Mouse (Mus musculus): ENCODE measurements around the gene Fam102b. TPM values are rescaled to one million over a fixed set of nuclear protein-coding genes. Genes with fewer than 3 reads are reported as not detected.
A peak's percentile ranks its signal among the peaks of the same experiment; 100 is the strongest.

Fam102b gene
- polyA plus RNA-seq (2016; fragmentation: Nextera tagmentation; extraction: Ambion mirVana), result 4.4 and 4.9 TPM in 2 replicates

GRCm38 (mm10) chr3:109027515-109027987, at the start of gene Fam102b:
TSS of gene Fam102b (minus strand) at chr3:109027607.
- H3K27ac ChIP-seq, result peak within 1 kb of the TSS; percentile 92
- H3K9me3 ChIP-seq (replicated peaks), result no peaks in the 10 kb centered on the region
- H3K36me3 ChIP-seq, result no peaks in the 10 kb centered on the region
- peak within 1 kb of the TSS; percentile 69 for H3K4me3 ChIP-seq
- 0 out of 2 replicates have a peak, but pooled peaks cover 6% of the 10 kb centered on the region for H3K27me3 ChIP-seq (ENCODE audit: low read depth, poor library complexity, severe bottlenecking)
- peaks cover 53% of the 10 kb centered on the region for H3K4me1 ChIP-seq
- 1% methylated on average over 47 of the region's 54 CpGs for WGBS
- DNase-seq (ENCODE audit: low spot score), result peak; percentile 89

GRCm38 (mm10) chr3:109062989-109063388, 35.6 kb upstream of the Fam102b start:
- H3K36me3 ChIP-seq, result no peaks in the 10 kb centered on the region
- H3K9me3 ChIP-seq (replicated peaks), result no peaks in the 10 kb centered on the region
- no peak for DNase-seq (ENCODE audit: low spot score)
- 3% methylated on average over 6 of the region's 6 CpGs for WGBS
- H3K4me1 ChIP-seq, result no peaks in the 10 kb centered on the region
- H3K27me3 ChIP-seq (ENCODE audit: low read depth, poor library complexity, severe bottlenecking), result no peaks in the 10 kb centered on the region
- no peak overlapping the region for H3K27ac ChIP-seq
- H3K4me3 ChIP-seq, result no peak overlapping the region

- no peak overlapping the region for H3K4me3 ChIP-seq
- no peaks in the 10 kb centered on the region for H3K4me1 ChIP-seq
- H3K27me3 ChIP-seq (ENCODE audit: low read depth, poor library complexity, severe bottlenecking), result no peaks in the 10 kb centered on the region
- DNase-seq (ENCODE audit: low spot score), result no peak
- WGBS, result 78% methylated on average over 7 of the region's 7 CpGs
- no peaks in the 10 kb centered on the region for H3K9me3 ChIP-seq (replicated peaks)
- H3K27ac ChIP-seq, result no peak overlapping the region
- H3K36me3 ChIP-seq, result no peaks in the 10 kb centered on the region
These were observed 35.0 kb upstream of the Fam102b start for GRCm38 (mm10) chr3:109062391-109062790.

GRCm38 (mm10) chr3:109059903-109060302, 32.5 kb upstream of the Fam102b start:
- 81% methylated on average over 8 of the region's 8 CpGs for WGBS
- Histone ChIP-seq H3K27me3 (ENCODE audit: low read depth, poor library complexity, severe bottlenecking) (no peaks in the 10 kb centered on the region), H3K4me3 (no peak overlapping the region), H3K4me1 (no peaks in the 10 kb centered on the region), H3K36me3 (no peaks in the 10 kb centered on the region), H3K9me3 (replicated peaks) (no peaks in the 10 kb centered on the region), H3K27ac (no peak overlapping the region)
- peak; percentile 3 for DNase-seq (ENCODE audit: low spot score)

GRCm38 (mm10) chr3:109051946-109052331, 24.5 kb upstream of the Fam102b start:
- peak; percentile 12 for DNase-seq (ENCODE audit: low spot score)
- no peak overlapping the region for H3K4me3 ChIP-seq
- peaks cover 17% of the 10 kb centered on the region for H3K4me1 ChIP-seq
- no peaks in the 10 kb centered on the region for H3K9me3 ChIP-seq (replicated peaks)
- 80% methylated on average over 6 of the region's 6 CpGs for WGBS
- no peaks in the 10 kb centered on the region for H3K27me3 ChIP-seq (ENCODE audit: low read depth, poor library complexity, severe bottlenecking)
- no peaks in the 10 kb centered on the region for H3K36me3 ChIP-seq
- H3K27ac ChIP-seq, result no peak overlapping the region

- peaks cover 17% of the 10 kb centered on the region for H3K4me1 ChIP-seq
- H3K27ac ChIP-seq, result peak overlapping the region; percentile 61; the same call in 1 of the 2 replicates
- no peaks in the 10 kb centered on the region for H3K27me3 ChIP-seq (ENCODE audit: low read depth, poor library complexity, severe bottlenecking)
- no peaks in the 10 kb centered on the region for H3K36me3 ChIP-seq
- no peak overlapping the region for H3K4me3 ChIP-seq
- no peaks in the 10 kb centered on the region for H3K9me3 ChIP-seq (replicated peaks)
- peak; percentile 29 for DNase-seq (ENCODE audit: low spot score)
- 42% methylated on average over 11 of the region's 11 CpGs for WGBS
These were observed 23.9 kb upstream of the Fam102b start for GRCm38 (mm10) chr3:109051056-109051945.

- H3K27me3 ChIP-seq (ENCODE audit: low read depth, poor library complexity, severe bottlenecking), result no peaks in the 10 kb centered on the region
- peak; percentile 42 for DNase-seq (ENCODE audit: low spot score)
- H3K36me3 ChIP-seq, result no peaks in the 10 kb centered on the region
- H3K4me3 ChIP-seq, result no peak overlapping the region
- 57% methylated on average over 6 of the region's 6 CpGs for WGBS
- no peaks in the 10 kb centered on the region for H3K9me3 ChIP-seq (replicated peaks)
- H3K27ac ChIP-seq, result 0 out of 2 replicates have a peak overlapping the region, but pooled peaks have one; percentile 25
- H3K4me1 ChIP-seq, result peaks cover 17% of the 10 kb centered on the region
These were observed 20.4 kb upstream of the Fam102b start for GRCm38 (mm10) chr3:109047707-109048283.

- Histone ChIP-seq H3K36me3 (no peaks in the 10 kb centered on the region), H3K4me3 (no peak overlapping the region), H3K27ac (no peak overlapping the region), H3K4me1 (peaks cover 15% of the 10 kb centered on the region), H3K9me3 (replicated peaks) (no peaks in the 10 kb centered on the region), H3K27me3 (ENCODE audit: low read depth, poor library complexity, severe bottlenecking) (no peaks in the 10 kb centered on the region)
- WGBS, result 85% methylated on average over 3 of the region's 3 CpGs
- peak; percentile 11 for DNase-seq (ENCODE audit: low spot score)
These were observed 19.0 kb upstream of the Fam102b start for GRCm38 (mm10) chr3:109046428-109046827.

GRCm38 (mm10) chr3:109043395-109043794, 16.0 kb upstream of the Fam102b start:
- no peaks in the 10 kb centered on the region for H3K9me3 ChIP-seq (replicated peaks)
- peaks cover 6% of the 10 kb centered on the region; the same call in 1 of the 2 replicates for H3K4me1 ChIP-seq
- H3K27me3 ChIP-seq (ENCODE audit: low read depth, poor library complexity, severe bottlenecking), result no peaks in the 10 kb centered on the region
- H3K27ac ChIP-seq, result no peak overlapping the region
- H3K36me3 ChIP-seq, result no peaks in the 10 kb centered on the region
- H3K4me3 ChIP-seq, result no peak overlapping the region
- DNase-seq (ENCODE audit: low spot score), result peak; percentile 23
- WGBS, result 76% methylated on average over 7 of the region's 7 CpGs

- Histone ChIP-seq H3K9me3 (replicated peaks) (no peaks in the 10 kb centered on the region), H3K27ac (no peak overlapping the region), H3K27me3 (ENCODE audit: low read depth, poor library complexity, severe bottlenecking) (no peaks in the 10 kb centered on the region), H3K36me3 (no peaks in the 10 kb centered on the region), H3K4me1 (no peaks in the 10 kb centered on the region), H3K4me3 (no peak overlapping the region)
- peak; percentile 9 for DNase-seq (ENCODE audit: low spot score)
- WGBS, result 93% methylated on average over 4 of the region's 4 CpGs
These were observed 13.5 kb upstream of the Fam102b start for GRCm38 (mm10) chr3:109040908-109041307.

GRCm38 (mm10) chr3:109034411-109034810, 7.0 kb upstream of the Fam102b start:
- H3K27ac ChIP-seq, result no peak overlapping the region
- WGBS, result 91% methylated on average over 1 of the region's 1 CpGs
- H3K4me1 ChIP-seq, result peaks cover 32% of the 10 kb centered on the region
- no peak for DNase-seq (ENCODE audit: low spot score)
- H3K4me3 ChIP-seq, result no peak overlapping the region
- H3K27me3 ChIP-seq (ENCODE audit: low read depth, poor library complexity, severe bottlenecking), result no peaks in the 10 kb centered on the region
- H3K9me3 ChIP-seq (replicated peaks), result no peaks in the 10 kb centered on the region
- no peaks in the 10 kb centered on the region for H3K36me3 ChIP-seq

GRCm38 (mm10) chr3:109032306-109032705, 4.9 kb upstream of the Fam102b start:
- 47% methylated on average over 2 of the region's 2 CpGs for WGBS

GRCm38 (mm10) chr3:109031626-109032025, 4.2 kb upstream of the Fam102b start:
- Histone ChIP-seq H3K27me3 (ENCODE audit: low read depth, poor library complexity, severe bottlenecking) (0 out of 2 replicates have a peak, but pooled peaks cover 1% of the 10 kb centered on the region), H3K9me3 (replicated peaks) (no peaks in the 10 kb centered on the region), H3K27ac (no peak overlapping the region), H3K4me3 (no peak overlapping the region), H3K36me3 (no peaks in the 10 kb centered on the region), H3K4me1 (peaks cover 47% of the 10 kb centered on the region)
- WGBS, result 89% methylated on average over 3 of the region's 3 CpGs
- DNase-seq (ENCODE audit: low spot score), result no peak

More at GRCm38 (mm10) chr3:109032306-109032705, 4.9 kb upstream of the Fam102b start:
- Histone ChIP-seq H3K9me3 (replicated peaks) (no peaks in the 10 kb centered on the region), H3K4me1 (peaks cover 41% of the 10 kb centered on the region), H3K36me3 (no peaks in the 10 kb centered on the region), H3K27me3 (ENCODE audit: low read depth, poor library complexity, severe bottlenecking) (no peaks in the 10 kb centered on the region), H3K27ac (peak overlapping the region; percentile 56), H3K4me3 (no peak overlapping the region)
- DNase-seq (ENCODE audit: low spot score), result no peak
